Mouse (Mus musculus) large intestine, adult 2 months (tissue): ENCODE measurements around the gene Ece2. TPM values are rescaled to one million over a fixed set of nuclear protein-coding genes. Genes with fewer than 3 reads are reported as not detected.

Source experiments
- DNase-seq: peaks from one replicate; pipeline ENCODE4 v3.0.0-alpha.2; 2012; ENCODE audit warnings: low read depth, low spot score
- WGBS: fragments of 180-500 bp; shearing (Covaris S2); methylation state at CpG from one replicate; pipeline ENCODE4 v1.1.7; 2018; 5-methylcytosine and 5-hydroxymethylcytosine counted together
- polyA plus RNA-seq: library from polyadenylated mRNA; depleted of rRNA; stranded (reverse); fragments of >200 nt; gene quantifications from 2 replicates; pipeline ENCODE4 v1.2.3, GENCODE M21; 2012; rRNA removed

Ece2 gene
- polyA plus RNA-seq, result 0.43 and 0.49 TPM in 2 replicates

GRCm38 (mm10) chr16:20629731-20630634, at the start of gene Ece2:
Gene Ece2, plus strand, starts transcription at chr16:20629828.
- no peak for DNase-seq
- WGBS, result 8% methylated on average over 54 of the region's 54 CpGs

DNA sequence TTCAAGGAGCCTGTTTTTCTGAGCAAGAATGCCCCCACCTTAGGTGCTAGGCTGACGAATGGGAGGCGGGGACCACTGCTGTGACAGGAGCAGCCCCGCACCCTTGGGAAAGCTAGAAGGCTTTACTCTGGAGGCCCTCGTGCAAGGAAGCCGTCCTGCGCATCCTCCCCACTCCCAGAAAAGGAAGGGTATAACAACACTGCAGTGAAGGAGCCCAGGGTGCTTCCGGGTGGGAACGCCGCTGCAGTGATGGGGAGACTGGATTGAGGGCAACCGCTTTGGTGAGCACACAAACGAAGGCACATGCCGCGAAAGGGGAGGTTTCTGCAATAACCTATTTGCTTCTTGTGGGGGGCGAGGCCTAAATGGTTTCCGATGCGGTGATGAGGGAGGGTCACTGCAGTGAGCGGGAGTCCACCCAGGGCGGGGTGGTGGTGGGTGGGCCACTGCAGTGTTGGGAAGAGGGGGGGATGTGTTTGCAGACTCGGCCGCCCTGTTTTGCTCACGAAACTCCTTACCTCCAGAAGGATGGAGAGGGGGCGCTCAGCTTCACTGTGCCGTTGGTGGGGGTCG, 40.2 kb upstream of the Ece2 start, which contains the start of gene Vwa5b2:
Gene Vwa5b2, plus strand, starts transcription at position 106 of the 573 bp plus-strand sequence.
- no peak for DNase-seq

GRCm38 (mm10) chr16:20589939-20590679, 39.5 kb upstream of the Ece2 start:
- DNase-seq, result no peak
- WGBS, result 1% methylated on average over 39 of the region's 39 CpGs

More for the DNA sequence above, 40.2 kb upstream of the Ece2 start, which contains the start of gene Vwa5b2:
- 1% methylated on average over 24 of the region's 24 CpGs for WGBS

DNA sequence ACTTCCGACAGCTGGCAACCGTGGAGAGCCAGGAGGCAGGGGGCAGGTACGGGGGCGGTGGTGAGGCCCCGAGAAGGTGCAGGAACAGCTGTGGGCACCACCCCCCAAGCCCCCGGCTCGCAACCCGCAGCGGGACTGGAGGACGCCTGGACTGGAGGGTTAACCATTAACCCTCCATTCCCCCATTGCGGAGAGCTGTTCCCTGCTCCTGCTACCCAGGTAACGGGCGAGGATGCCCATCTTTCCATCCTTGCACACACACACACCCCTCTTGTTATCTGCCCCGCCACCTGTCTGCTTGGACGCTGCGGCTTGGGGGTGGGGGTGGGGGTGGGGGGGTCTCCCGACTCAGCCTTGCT, 39.0 kb upstream of the Ece2 start:
- 2% methylated on average over 17 of the region's 17 CpGs for WGBS
- DNase-seq, result no peak

DNA sequence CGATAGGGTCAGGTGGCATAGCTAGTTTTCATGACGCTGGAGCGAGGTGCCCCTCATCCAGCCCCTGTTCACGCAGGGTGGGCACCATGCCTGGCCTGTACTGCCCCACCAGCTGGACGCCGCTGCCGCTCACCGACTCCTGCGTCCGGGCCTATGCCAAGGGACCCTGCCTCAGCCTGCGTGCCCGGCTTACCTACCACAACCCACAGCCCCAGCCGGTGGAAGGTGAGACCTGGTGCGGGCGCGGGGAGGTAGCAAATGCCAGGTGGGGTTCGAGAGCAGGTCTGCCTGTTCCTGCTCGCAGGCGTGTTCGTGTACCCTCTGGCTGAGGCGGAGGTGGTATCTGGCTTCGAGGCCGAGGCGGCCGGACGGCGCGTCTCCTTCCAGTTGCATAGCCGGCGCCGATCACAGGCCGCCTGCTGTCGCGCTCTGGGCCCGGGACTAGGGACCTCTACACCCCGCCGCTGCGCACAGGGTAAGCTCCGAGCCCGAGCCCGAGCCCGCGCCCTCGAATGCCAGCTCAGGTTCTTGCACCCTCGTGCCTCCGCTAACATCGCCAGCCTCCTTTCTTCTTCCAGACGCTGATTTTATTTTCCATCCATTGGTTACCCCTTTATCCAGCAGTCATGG, 38.4 kb upstream of the Ece2 start:
- DNase-seq, result no peak
- WGBS, result 5% methylated on average over 48 of the region's 48 CpGs

DNA sequence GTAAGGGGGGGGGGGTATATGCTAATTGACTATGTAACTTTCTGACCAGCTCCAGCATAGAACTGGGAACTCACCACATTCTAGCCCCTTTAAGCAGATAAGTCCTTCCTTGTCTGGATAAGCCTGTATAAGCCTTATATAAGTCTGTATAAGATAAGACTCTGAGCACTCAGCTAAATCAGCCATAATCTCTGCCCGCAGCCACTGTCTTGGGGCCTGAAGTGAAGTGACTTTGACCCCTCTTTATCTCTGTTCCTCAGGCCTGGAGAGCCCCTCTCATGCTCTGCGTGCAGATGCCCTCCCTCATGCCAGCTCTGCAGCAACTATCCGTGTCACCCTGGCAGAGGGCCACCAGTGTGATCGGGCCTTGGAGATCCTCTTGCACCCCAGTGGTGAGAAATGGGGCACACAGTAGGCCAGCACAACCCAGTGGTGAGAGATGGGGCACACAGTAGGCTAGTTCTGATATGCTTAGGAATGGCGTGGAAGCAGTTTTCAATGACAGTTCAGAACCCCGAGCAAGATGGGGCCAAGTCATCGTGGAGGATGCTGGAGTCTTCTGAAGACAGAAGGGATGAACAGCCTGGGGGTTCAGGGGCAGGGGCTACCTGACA, 34.5 kb upstream of the Ece2 start:
- 75% methylated on average over 7 of the region's 7 CpGs for WGBS
- DNase-seq, result no peak

GRCm38 (mm10) chr16:20595737-20596136, 33.9 kb upstream of the Ece2 start:
- 86% methylated on average over 4 of the region's 4 CpGs for WGBS
- no peak for DNase-seq

GRCm38 (mm10) chr16:20596687-20597441, 32.8 kb upstream of the Ece2 start:
- WGBS, result 55% methylated on average over 7 of the region's 7 CpGs
- no peak for DNase-seq

DNA sequence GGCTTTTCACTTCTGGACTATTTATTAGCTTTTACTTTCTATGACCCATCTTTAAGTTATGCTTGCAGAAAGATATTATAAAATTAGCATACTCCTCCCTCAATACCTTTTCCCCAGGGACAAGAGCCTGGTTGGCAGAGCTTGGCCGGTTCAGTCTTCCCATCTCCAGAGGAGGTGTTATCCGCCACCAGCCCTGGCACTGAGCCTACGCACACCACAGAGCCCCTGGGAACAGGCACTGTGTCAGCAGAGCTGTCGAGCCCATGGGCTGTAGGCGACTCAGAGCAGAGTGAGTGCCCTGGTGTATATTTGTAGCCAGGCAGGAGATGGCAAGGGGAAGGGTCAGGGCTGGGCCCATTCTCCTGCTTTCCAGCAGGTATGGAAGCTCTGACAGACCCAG, 29.1 kb upstream of the Ece2 start:
- DNase-seq, result no peak
- 70% methylated on average over 5 of the region's 5 CpGs for WGBS

GRCm38 (mm10) chr16:20604705-20605104, 24.9 kb upstream of the Ece2 start:
- WGBS, result 61% methylated on average over 9 of the region's 9 CpGs

GRCm38 (mm10) chr16:20610501-20611356, 18.9 kb upstream of the Ece2 start:
- no peak for DNase-seq
- under 1% methylated on average over 28 of the region's 28 CpGs for WGBS

More at GRCm38 (mm10) chr16:20604705-20605104, 24.9 kb upstream of the Ece2 start:
- no peak for DNase-seq

GRCm38 (mm10) chr16:20611357-20612227, 18.0 kb upstream of the Ece2 start, which contains the start of the genes Eef1akmt4, Gm49333 and Alg3:
Gene Eef1akmt4, plus strand, starts transcription at chr16:20611593.
Gene Gm49333, plus strand, starts transcription at chr16:20611610.
Gene Alg3, minus strand, starts transcription at chr16:20611735.
- DNase-seq, result peak; percentile 82
- under 1% methylated on average over 41 of the region's 41 CpGs for WGBS

DNA sequence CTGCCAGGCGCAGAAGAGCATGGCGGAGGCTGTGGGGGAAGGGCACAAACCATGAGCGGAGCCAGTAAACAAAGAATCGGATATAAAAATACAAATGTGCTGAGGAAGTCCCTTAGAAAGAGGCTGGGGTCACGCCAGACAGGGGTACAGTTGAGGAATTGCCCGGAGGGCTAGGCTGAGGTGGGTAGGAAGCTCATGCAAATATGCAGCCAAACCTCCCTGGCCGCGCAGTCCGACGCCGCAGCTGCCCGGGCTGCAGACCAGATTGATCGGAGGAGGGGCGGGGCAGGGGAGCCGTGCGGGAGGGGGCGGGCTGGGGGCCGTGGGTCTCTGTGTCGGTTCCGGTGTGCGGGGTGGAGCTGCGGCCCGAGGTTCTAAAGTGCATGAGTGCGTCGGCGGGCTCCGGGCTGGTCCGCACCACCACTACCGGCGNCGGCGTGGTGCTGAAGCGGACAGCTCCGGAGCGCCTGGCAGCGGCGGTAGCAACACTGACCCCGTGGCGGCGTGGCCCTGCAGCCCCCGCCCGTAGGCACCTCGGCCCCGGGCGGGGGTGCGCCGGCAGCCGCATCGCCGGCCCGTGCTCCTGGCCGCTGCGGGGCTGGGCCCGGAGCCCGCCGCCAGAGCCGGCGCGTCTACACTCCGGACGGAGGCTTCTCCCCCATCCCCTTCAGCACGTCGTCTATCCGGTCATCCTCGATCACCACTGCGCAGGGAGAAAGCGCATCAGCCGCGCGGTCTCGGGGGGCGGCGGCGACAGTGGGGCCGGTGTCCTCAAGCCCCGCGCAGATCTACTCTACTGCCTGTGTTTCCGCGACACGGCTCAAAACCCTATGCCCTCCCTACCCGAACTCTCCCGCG, 9.9 kb upstream of the Ece2 start:
- no peak for DNase-seq
- WGBS, result 5% methylated on average over 79 of the region's 83 CpGs

DNA sequence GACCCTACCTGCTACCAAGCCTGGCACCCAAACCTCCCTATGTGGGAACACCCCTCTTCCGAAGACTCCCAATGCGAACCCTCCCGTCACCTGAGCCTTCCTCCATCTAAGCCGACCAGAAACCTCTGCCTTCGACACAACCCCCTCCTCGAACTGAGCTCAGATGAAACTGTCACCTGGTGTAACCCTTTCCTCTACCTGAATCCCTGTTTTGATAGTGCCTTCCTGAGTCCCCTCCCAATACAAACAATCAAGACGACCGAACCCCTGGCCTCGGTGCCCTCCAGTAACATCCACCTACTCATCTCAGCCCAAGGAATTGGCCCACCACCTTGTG, 9.3 kb upstream of the Ece2 start:
- no peak for DNase-seq
- under 1% methylated on average over 9 of the region's 9 CpGs for WGBS

GRCm38 (mm10) chr16:20620751-20621190, 8.9 kb upstream of the Ece2 start:
- DNase-seq, result no peak
- under 1% methylated on average over 32 of the region's 32 CpGs for WGBS
